Mouse (Mus musculus) megakaryocyte progenitor cell, adult 5-6 weeks (primary cell): ENCODE results near the gene Prdm11. TPM values are rescaled to one million over a fixed set of nuclear protein-coding genes. Genes with fewer than 3 reads are reported as not detected.
A peak's percentile ranks its signal among the peaks of the same experiment; 100 is the strongest.

Experiments
- ATAC-seq: replicated peaks from 2 replicates; pipeline ENCODE4 v1.8.0; 2016; ENCODE audit warnings: mild to moderate bottlenecking, moderate TSS enrichment, inconsistent platforms; ENCODE audit not compliant: poor library complexity
- total RNA-seq, 2 experiments: library from RNA; stranded (forward) in 1 of 2; stranded (reverse) in 1 of 2; fragments of 157-497, 149-512 nt in 1 of 2; fragments of 200-1000 nt in 1 of 2; gene quantifications; 2 replicates each; pipeline versions ENCODE4 v1.2.3 to v1.2.4; 2015 to 2017

The Prdm11 gene
- 3.5 and 5.1 TPM in 2 replicates for total RNA-seq (2015)
- 4.6 and 5.6 TPM in 2 replicates for total RNA-seq (2017)

DNA sequence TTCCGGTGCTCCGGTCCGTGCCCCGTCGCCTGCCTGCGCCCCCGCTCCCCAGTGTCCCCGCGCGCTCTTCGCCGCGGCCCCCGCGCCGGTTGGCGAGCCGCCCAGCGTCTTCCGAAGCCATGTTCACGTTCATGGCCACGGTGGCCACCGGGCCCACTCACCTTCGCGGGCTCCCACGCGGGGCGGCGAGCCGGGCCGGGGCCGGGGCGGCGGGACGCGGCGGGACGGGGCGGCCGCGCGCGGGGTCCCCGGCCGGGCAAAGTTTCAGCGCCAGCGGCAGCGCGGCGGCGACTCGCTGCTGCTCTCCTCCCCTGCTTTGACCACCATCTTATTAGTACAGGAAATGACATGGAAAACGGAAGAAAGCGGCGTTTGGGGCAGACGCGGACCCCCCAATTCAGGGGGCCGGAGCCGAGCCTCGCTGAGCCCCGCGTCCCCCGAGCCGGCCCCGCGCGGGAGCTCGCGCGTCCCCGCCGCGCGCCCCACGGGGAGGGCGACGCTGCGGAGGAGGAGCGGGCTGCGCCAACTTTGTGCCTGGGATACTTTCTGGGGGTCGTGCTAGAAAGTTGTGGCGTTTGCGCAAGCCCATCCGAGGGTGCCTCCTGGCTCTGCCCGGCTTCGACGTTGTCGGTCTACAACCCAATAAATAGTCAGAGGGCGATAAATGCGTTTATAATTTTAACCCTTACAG lies at the start of gene Prdm11:
TSS of gene Prdm11 (minus strand) at position 350 of the 691 bp plus-strand sequence.
- ATAC-seq: peak; percentile 20; the same call in 1 of the 2 replicates

GRCm38 (mm10) chr2:93092347-93092746 lies 46.4 kb upstream of the Prdm11 start:
- ATAC-seq: no peak

- no peak for ATAC-seq
Measured at GRCm38 (mm10) chr2:93091679-93092078, 45.7 kb upstream of the Prdm11 start.

- ATAC-seq: no peak
Measured at GRCm38 (mm10) chr2:93089379-93090089, 43.6 kb upstream of the Prdm11 start.

- no peak for ATAC-seq
Measured at GRCm38 (mm10) chr2:93088006-93088405, 42.0 kb upstream of the Prdm11 start.

- ATAC-seq: no peak
Measured at GRCm38 (mm10) chr2:93085291-93086027, 39.5 kb upstream of the Prdm11 start.

- no peak for ATAC-seq
Measured at GRCm38 (mm10) chr2:93084481-93084880, 38.5 kb upstream of the Prdm11 start.

DNA sequence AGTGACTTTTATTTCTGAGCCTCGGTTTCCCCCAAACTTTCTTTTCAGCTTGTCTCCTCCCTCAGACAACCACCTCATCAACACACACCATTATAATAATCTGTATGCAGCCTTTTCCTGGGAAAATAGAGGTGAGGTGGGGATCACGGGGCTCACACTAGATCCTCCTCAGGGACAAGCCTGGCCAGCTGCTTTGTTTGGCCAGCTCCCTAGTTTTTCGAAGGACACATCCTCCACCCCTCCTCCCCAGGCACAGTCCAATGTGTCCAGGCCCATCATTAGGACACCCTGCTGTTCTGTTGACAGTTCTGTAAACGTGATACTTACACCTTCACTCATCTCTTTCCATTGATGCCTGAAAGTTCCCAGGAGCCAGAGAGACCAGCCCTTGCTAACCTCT lies 37.4 kb upstream of the Prdm11 start:
- no peak for ATAC-seq

- no peak for ATAC-seq
Measured at GRCm38 (mm10) chr2:93082846-93083245, 36.9 kb upstream of the Prdm11 start.

DNA sequence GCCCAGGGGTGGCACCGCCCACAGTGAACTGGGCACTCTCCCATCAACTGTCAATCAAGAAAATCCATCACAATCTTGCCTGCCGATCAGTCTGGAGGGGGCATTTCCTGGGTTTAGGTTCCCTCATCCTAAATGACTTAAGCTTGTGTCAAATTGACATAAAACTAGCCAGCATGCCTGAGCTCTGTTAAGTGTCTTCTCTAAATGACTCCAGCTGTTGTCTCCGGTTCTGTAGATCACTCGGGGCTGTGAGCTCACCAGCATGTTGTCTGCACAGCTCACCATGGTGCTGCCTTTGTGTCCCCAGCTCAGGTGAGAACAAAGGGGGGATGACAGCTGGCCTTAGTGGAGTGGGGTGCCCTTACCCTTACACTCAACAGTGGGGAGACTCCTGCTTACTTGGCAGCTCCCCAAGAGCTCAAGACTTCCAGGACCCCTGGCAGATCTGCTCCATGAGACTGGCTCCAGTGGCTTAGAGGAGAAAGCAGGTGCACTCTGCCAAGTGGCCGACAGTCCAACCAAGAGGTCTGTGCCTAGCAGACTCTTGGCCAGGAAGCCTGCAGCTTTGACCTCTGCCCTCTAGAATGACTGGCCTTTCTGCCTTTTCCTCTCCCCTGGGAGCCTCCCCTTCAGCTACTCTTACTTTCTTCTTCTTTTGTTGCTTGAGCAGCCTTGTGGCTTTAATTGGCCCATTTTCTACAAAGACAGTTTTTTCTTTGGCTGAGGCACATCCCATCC lies 35.1 kb upstream of the Prdm11 start:
- ATAC-seq: no peak

GRCm38 (mm10) chr2:93079394-93079793 lies 33.4 kb upstream of the Prdm11 start:
- no peak for ATAC-seq

GRCm38 (mm10) chr2:93076578-93076955 lies 30.6 kb upstream of the Prdm11 start:
- no peak for ATAC-seq

DNA sequence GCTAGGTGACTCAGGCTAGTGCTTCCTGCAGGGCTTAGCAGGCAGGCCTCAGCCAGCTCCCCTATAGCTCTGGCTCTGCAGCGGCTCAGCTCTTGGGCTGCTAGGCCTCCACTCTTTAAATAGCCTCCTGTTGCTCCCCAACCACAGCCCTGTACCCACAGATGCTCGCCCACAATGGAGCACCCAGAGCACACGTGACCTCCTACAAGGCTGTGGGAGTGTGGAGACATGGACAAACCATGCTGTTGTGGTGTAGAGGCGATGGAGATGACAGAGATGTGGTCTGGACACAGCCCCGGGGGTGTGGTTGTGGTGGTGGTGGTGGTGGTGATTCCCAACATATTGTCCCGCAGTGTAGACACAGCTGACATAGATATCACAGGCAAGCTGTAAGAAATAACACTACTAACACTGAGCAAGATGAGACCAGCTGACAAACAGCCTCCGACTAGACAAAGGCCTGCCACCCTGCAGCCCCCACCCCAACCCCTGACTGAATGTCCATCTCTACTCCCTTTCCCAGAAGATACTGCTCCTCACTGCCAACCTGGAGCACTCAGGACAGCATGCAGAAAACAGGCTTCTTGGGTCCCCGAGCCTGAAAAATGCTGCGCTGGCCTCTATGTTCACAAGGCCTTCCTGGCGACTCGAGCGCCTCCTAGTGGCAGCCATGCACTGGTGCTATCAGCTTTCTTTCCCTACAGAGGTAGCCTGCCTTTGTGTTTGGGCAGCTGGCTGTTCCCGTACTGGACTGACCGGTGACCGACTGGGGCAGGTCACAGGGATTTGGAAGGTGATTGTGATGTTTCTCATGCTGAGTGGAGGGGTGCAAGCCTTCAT lies 30.0 kb upstream of the Prdm11 start:
- peak; percentile 81 for ATAC-seq

DNA sequence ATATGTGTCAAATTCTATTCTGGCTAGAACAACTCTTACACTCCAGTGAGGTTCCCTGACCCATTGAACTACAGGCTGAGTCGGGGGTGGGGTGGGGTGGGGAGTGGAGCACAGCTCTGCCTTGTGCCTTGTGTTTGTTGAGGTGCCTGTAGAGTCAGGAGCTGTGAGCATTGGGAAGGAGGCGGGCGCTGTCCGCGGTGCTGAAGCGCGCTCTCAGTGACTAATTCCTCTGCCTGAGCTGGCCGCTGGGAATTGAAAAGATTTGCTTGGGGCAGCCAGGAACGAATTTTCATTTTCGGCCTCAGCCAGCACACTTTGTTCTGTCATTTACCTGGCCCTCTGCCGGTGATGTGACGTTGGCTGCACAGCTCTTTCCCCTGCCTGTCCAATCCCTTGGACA lies 25.7 kb upstream of the Prdm11 start:
- peak; percentile 81 for ATAC-seq

- peak; percentile 76 for ATAC-seq
Measured at GRCm38 (mm10) chr2:93068942-93069341, 23.0 kb upstream of the Prdm11 start.

- ATAC-seq: peak; percentile 75
Measured at GRCm38 (mm10) chr2:93063347-93063746, 17.4 kb upstream of the Prdm11 start.

DNA sequence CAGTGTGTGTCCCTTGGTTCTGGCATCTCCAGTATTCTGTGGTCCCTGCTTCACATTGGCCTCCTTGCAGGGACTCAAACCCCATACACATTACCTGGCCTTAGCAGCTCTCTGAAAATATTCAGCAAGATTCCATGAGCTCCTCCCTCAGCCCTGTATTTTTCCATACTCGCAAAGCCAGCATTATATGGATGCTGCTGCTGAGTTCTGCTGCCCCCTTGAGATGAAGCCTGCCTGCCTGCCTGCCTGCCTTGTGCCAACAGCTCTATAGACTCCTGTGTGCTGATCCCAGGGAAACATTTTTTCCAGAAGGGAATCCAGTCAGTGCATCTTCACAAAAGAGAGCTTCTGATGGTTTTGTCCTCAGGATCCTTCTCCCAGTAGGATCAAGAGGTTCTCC lies 5.9 kb upstream of the Prdm11 start:
- ATAC-seq: no peak

DNA sequence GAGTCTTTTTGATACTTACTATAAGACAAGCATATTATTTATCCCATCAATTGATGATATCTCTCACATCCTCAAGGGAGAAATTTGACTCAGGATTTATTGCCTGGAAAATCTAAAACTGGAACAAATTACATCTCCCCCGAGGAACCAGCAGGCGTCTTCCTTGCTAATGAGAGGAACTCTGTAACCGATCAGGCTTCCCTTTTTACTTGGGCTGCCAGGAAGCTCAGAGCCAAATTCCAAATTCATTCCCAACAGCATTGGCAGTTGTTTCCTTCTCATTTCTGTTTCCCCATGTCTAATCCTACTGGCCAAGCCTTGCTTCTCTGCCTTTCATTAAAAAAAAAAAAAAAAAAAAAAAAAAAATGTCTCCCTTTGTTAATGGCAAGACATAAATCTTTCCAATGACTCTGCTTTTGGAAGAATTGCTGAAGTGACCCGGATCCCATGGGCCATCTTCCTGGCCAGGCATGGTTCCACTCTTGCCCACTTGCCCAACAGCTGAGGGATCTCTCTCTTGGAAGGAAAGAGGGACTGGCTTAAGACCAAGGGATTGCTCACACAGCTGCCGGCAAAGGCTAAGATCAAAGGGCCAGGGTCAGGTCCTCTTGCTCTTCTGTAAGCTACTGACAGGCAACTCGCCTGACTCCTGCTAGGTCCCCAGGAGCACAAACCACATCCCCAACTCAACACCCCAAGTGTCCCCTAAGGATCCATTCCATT lies 2.8 kb upstream of the Prdm11 start:
- no peak for ATAC-seq

GRCm38 (mm10) chr2:93047491-93048050 lies 1.6 kb upstream of the Prdm11 start:
- ATAC-seq: no peak
